Mouse (Mus musculus): Measurements from ENCODE around the gene Mapkapk2. TPM values are rescaled to one million over a fixed set of nuclear protein-coding genes. Genes with fewer than 3 reads are reported as not detected.

The Mapkapk2 gene
- polyA plus RNA-seq, 1 experiment from 2014 or later: 40.4 TPM

DNA sequence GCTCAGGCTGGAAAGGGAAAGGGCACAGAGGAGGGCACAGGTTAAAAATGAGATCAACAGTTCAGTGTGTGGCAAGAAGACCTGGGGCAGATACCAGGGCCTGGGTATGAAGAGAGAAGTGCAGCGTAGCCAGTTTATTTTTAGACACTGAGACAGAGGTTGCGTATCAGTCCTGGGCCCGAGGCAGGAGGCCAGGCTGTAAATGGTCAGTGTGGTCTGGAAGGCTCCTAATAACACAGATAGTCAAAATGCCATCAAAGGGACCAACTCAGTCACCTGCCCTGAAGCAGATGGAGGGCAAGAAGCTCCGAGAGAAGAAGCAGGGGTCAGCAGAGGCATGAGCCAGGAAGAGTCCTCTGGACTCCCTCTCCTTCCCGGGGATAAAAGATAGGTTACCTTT is 7.4 kb downstream of the Mapkapk2 start:
- Histone ChIP-seq H3K4me1 (peaks cover 75% of the 10 kb centered on the region), H3K36me3 (no peaks in the 10 kb centered on the region), H3K4me3 (no peak overlapping the region), H3K27ac (no peak overlapping the region; the same call in 1 of the 2 replicates), H3K9ac (no peak overlapping the region), H3K27me3 (no peaks in the 10 kb centered on the region), H3K4me2 (no peak overlapping the region), H3K9me3 (no peaks in the 10 kb centered on the region)
- WGBS: 80% methylated on average over 5 of the region's 5 CpGs
- no peak for ATAC-seq (ENCODE audit: insufficient number of reproducible peaks, insufficient read depth, low FRiP score, low TSS enrichment, low read depth)

GRCm38 (mm10) chr1:131089525-131090127 is 8.0 kb downstream of the Mapkapk2 start:
- no peak for ATAC-seq (ENCODE audit: insufficient number of reproducible peaks, insufficient read depth, low FRiP score, low TSS enrichment, low read depth)

DNA sequence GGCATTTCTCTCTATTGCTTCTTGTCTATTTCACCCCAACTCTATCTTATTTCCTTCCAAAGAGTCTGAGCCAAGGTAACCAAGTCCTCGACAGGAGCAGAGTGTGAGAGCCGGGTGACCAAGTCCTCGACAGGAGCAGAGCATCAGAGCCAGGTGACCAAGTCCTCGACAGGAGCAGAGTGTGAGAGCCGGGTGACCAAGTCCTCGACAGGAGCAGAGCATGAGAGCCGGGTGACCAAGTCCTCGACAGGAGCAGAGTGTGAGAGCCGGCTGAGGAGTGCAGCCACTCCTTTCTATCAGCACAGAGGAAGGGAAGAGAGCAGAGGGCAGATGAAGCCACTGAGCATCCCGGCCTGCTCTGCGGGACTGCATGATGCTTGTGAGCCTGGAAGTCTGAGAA is 9.1 kb downstream of the Mapkapk2 start:
- no peak overlapping the region for H3K27ac ChIP-seq
- H3K9ac ChIP-seq: no peak overlapping the region
- peaks cover 75% of the 10 kb centered on the region for H3K4me1 ChIP-seq
- H3K36me3 ChIP-seq: no peaks in the 10 kb centered on the region
- WGBS: 50% methylated on average over 11 of the region's 11 CpGs
- no peak overlapping the region for H3K4me3 ChIP-seq
- 0 out of 2 replicates have a peak overlapping the region, but pooled peaks have one; percentile 2 for H3K4me2 ChIP-seq
- no peaks in the 10 kb centered on the region for H3K9me3 ChIP-seq
- ATAC-seq (ENCODE audit: insufficient number of reproducible peaks, insufficient read depth, low FRiP score, low TSS enrichment, low read depth): no peak
- H3K27me3 ChIP-seq: no peaks in the 10 kb centered on the region

More at GRCm38 (mm10) chr1:131089525-131090127, 8.0 kb downstream of the Mapkapk2 start:
- Histone ChIP-seq H3K4me1 (peaks cover 75% of the 10 kb centered on the region), H3K9me3 (no peaks in the 10 kb centered on the region), H3K4me2 (no peak overlapping the region), H3K27me3 (no peaks in the 10 kb centered on the region), H3K27ac (no peak overlapping the region; the same call in 1 of the 2 replicates), H3K4me3 (no peak overlapping the region), H3K36me3 (no peaks in the 10 kb centered on the region), H3K9ac (0 out of 2 replicates have a peak overlapping the region, but pooled peaks have one; percentile 27)
- WGBS: 80% methylated on average over 2 of the region's 2 CpGs

DNA sequence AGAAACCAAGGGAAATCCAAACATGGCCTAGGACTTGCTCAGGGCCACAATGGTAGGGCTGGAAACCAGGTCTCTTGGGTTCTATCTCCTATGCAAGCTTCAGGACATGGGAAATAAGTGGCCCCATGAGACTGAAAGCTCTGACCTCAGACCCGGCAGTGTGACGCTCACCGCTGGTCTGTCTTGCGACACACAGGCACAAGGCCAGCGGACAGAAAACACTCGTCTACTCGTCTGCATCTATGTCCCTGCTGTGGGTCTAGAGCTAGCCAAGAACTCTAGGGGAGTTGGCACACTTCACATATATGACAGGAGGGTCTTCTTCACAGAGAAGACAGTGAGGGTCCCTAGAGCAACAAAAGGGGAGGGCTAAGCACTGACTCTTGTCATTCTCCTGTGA is 10.7 kb downstream of the Mapkapk2 start:
- ATAC-seq (ENCODE audit: insufficient number of reproducible peaks, insufficient read depth, low FRiP score, low TSS enrichment, low read depth): no peak
- WGBS: 70% methylated on average over 7 of the region's 7 CpGs
- no peak overlapping the region for H3K4me3 ChIP-seq
- no peaks in the 10 kb centered on the region for H3K36me3 ChIP-seq
- peaks cover 79% of the 10 kb centered on the region for H3K4me1 ChIP-seq
- H3K27me3 ChIP-seq: no peaks in the 10 kb centered on the region
- H3K4me2 ChIP-seq: no peak overlapping the region
- no peaks in the 10 kb centered on the region for H3K9me3 ChIP-seq
- H3K27ac ChIP-seq: no peak overlapping the region
- no peak overlapping the region for H3K9ac ChIP-seq

DNA sequence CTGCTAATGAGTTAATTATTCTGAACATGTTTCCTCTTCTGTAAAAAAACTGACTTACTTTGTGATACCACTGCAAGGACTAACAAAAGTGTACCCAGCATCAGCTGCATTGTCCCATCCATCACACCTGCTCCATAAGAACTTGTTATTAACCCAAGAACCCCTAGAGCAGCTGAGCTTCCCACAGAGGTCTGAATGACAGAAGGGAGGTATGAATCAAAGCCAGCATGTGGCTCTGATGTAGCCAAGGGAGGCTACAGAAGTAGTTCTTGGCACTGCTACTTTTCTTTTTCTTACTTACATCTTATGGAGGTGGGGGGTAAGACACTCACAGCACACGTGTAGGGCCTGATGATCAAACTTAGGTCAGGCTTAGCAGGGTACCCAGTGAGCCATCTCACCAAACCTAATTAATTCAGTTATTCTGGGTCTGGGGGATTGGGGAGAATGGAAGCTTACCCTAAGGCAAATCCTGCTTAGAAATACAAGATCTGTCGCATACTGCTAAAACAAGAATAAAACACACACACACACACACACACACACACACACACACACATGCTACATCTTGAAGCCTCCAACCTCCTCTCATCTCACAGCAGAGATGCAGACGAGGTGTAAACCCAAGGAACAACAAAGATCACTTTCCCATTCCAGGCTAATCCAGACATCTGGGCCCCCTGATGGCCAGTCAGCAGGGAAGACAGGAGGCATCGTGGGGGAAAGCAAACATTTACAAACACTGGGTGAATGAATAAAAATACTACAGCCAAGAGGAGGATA is 11.5 kb downstream of the Mapkapk2 start:
- 14% methylated on average over 4 of the region's 4 CpGs for WGBS
- H3K4me1 ChIP-seq: peaks cover 81% of the 10 kb centered on the region
- no peak for ATAC-seq (ENCODE audit: insufficient number of reproducible peaks, insufficient read depth, low FRiP score, low TSS enrichment, low read depth)

DNA sequence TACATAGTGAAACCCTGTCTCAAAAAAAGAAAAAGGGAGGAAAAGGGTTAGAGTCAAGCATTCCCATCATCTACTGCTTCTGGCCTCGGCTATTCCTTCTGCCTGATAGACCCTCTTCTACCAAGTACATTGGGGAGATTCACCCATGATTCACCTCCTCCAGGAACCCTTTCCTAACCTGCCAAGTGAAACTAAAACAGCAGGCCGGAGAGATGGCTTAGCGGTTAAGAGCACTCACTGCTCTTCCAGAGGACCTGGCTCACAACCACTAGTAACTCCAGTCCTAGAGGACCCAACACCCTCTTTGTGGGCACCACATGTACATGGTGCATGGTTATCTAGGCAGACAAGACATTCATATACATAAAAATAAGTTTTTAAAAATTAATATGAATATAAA is 12.4 kb downstream of the Mapkapk2 start:
- Histone ChIP-seq H3K27me3 (no peaks in the 10 kb centered on the region), H3K4me3 (no peak overlapping the region), H3K4me1 (peaks cover 79% of the 10 kb centered on the region), H3K36me3 (no peaks in the 10 kb centered on the region), H3K9me3 (no peaks in the 10 kb centered on the region), H3K27ac (no peak overlapping the region), H3K9ac (no peak overlapping the region), H3K4me2 (no peak overlapping the region)
- WGBS: 75% methylated on average over 3 of the region's 3 CpGs
- no peak for ATAC-seq (ENCODE audit: insufficient number of reproducible peaks, insufficient read depth, low FRiP score, low TSS enrichment, low read depth)

More for the DNA sequence above, 11.5 kb downstream of the Mapkapk2 start:
- H3K9me3 ChIP-seq: no peaks in the 10 kb centered on the region
- no peak overlapping the region for H3K4me3 ChIP-seq
- H3K27me3 ChIP-seq: no peaks in the 10 kb centered on the region
- H3K27ac ChIP-seq: no peak overlapping the region
- no peaks in the 10 kb centered on the region for H3K36me3 ChIP-seq
- H3K9ac ChIP-seq: no peak overlapping the region
- no peak overlapping the region for H3K4me2 ChIP-seq

- H3K4me1 ChIP-seq: peaks cover 79% of the 10 kb centered on the region
- no peak overlapping the region for H3K4me2 ChIP-seq
- H3K9me3 ChIP-seq: no peaks in the 10 kb centered on the region
- no peaks in the 10 kb centered on the region for H3K36me3 ChIP-seq
- H3K9ac ChIP-seq: no peak overlapping the region
- no peak for ATAC-seq (ENCODE audit: insufficient number of reproducible peaks, insufficient read depth, low FRiP score, low TSS enrichment, low read depth)
- WGBS: 46% methylated on average over 8 of the region's 8 CpGs
- no peak overlapping the region for H3K27ac ChIP-seq
- no peaks in the 10 kb centered on the region for H3K27me3 ChIP-seq
- no peak overlapping the region for H3K4me3 ChIP-seq
Measured at GRCm38 (mm10) chr1:131084289-131084688, 13.3 kb downstream of the Mapkapk2 start.

DNA sequence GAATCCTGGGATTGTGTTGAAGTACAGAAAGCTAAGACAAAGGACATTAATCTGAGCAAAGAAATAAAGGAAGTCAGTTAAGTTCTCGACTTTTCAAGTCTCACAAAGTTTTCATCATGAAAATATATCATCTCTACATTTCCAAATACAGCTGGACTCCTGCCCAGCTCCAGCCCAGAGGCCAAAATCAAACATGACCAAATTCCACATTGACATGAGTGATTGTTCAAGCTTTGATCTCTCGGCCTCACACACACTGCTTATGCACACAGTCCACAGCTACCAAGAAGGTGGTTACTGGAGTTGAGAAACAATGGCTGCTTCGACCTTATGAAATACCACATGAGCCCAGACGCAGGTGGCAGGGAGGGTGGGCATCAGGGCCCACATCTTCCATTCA is 14.0 kb downstream of the Mapkapk2 start:
- no peak overlapping the region for H3K27ac ChIP-seq
- WGBS: 69% methylated on average over 4 of the region's 4 CpGs
- no peaks in the 10 kb centered on the region for H3K27me3 ChIP-seq
- no peak for ATAC-seq (ENCODE audit: insufficient number of reproducible peaks, insufficient read depth, low FRiP score, low TSS enrichment, low read depth)
- H3K4me1 ChIP-seq: peaks cover 79% of the 10 kb centered on the region
- H3K4me3 ChIP-seq: no peak overlapping the region
- H3K36me3 ChIP-seq: no peaks in the 10 kb centered on the region
- no peak overlapping the region for H3K9ac ChIP-seq
- no peaks in the 10 kb centered on the region for H3K9me3 ChIP-seq
- H3K4me2 ChIP-seq: no peak overlapping the region

- no peak overlapping the region for H3K9ac ChIP-seq
- 71% methylated on average over 5 of the region's 5 CpGs for WGBS
- H3K27ac ChIP-seq: no peak overlapping the region
- no peaks in the 10 kb centered on the region for H3K9me3 ChIP-seq
- ATAC-seq (ENCODE audit: insufficient number of reproducible peaks, insufficient read depth, low FRiP score, low TSS enrichment, low read depth): no peak
- H3K4me3 ChIP-seq: no peak overlapping the region
- H3K36me3 ChIP-seq: no peaks in the 10 kb centered on the region
- no peaks in the 10 kb centered on the region for H3K27me3 ChIP-seq
- no peak overlapping the region for H3K4me2 ChIP-seq
- peaks cover 79% of the 10 kb centered on the region for H3K4me1 ChIP-seq
Measured at GRCm38 (mm10) chr1:131083122-131083521, 14.5 kb downstream of the Mapkapk2 start.

GRCm38 (mm10) chr1:131080686-131081085 is 16.9 kb downstream of the Mapkapk2 start:
- no peak for ATAC-seq (ENCODE audit: insufficient number of reproducible peaks, insufficient read depth, low FRiP score, low TSS enrichment, low read depth)
- 75% methylated on average over 1 of the region's 1 CpGs for WGBS
- Histone ChIP-seq H3K9me3 (no peaks in the 10 kb centered on the region), H3K36me3 (no peaks in the 10 kb centered on the region), H3K27me3 (no peaks in the 10 kb centered on the region), H3K4me2 (no peak overlapping the region), H3K4me1 (peaks cover 73% of the 10 kb centered on the region), H3K27ac (no peak overlapping the region), H3K9ac (no peak overlapping the region), H3K4me3 (no peak overlapping the region)

- ATAC-seq (ENCODE audit: insufficient number of reproducible peaks, insufficient read depth, low FRiP score, low TSS enrichment, low read depth): no peak
- Histone ChIP-seq H3K4me1 (peaks cover 76% of the 10 kb centered on the region), H3K36me3 (no peaks in the 10 kb centered on the region), H3K9ac (no peak overlapping the region), H3K27me3 (no peaks in the 10 kb centered on the region), H3K4me2 (no peak overlapping the region), H3K27ac (no peak overlapping the region), H3K9me3 (no peaks in the 10 kb centered on the region), H3K4me3 (no peak overlapping the region)
- WGBS: 62% methylated on average over 4 of the region's 4 CpGs
Measured at GRCm38 (mm10) chr1:131079762-131080161, 17.9 kb downstream of the Mapkapk2 start.

- H3K27me3 ChIP-seq: no peaks in the 10 kb centered on the region
- no peak overlapping the region for H3K4me2 ChIP-seq
- H3K4me1 ChIP-seq: peaks cover 78% of the 10 kb centered on the region
- H3K4me3 ChIP-seq: no peak overlapping the region
- 36% methylated on average over 3 of the region's 3 CpGs for WGBS
- H3K36me3 ChIP-seq: no peaks in the 10 kb centered on the region
- no peaks in the 10 kb centered on the region for H3K9me3 ChIP-seq
- no peak overlapping the region for H3K9ac ChIP-seq
- H3K27ac ChIP-seq: peak overlapping the region; percentile 69
- ATAC-seq (ENCODE audit: insufficient number of reproducible peaks, insufficient read depth, low FRiP score, low TSS enrichment, low read depth): peak; percentile 67; the same call in 1 of the 2 replicates
Measured at GRCm38 (mm10) chr1:131078761-131079330, 18.8 kb downstream of the Mapkapk2 start.
